Comparison of ENCODE assay signal across 1 mouse cellular context in genomic region chr10:81546788-81547571, GRCm38 (mm10).
TF ChIP-seq lines count a peak whose summit lies in the region.

No protein-coding gene starts in this region.

TF ChIP-seq in MEL, 35 proteins besides CTCF, POLR2A, EP300 and RAD21:
- TF ChIP-seq MAFK (IDR thresholded peaks at IDR 0.05; ENCODE audit: borderline replicate concordance, low read depth, low read length) (no peak), MYC (IDR thresholded peaks at IDR 0.05; ENCODE audit: low read depth, low read length) (no peak), TBP (IDR thresholded peaks at IDR 0.05; ENCODE audit: low read depth, low read length) (no peak), MAZ (IDR thresholded peaks at IDR 0.05; ENCODE audit: low read depth, low read length) (no peak)
